Mouse (Mus musculus) urinary bladder, adult 2 months (tissue): ENCODE data around the gene Tcf25. TPM values are rescaled to one million over a fixed set of nuclear protein-coding genes. Genes with fewer than 3 reads are reported as not detected.
"Not testable (repeated sequence)": the region's sequence is repeated elsewhere in the genome, so short reads cannot be mapped to it uniquely, and the experiment has no call there.

Source experiments
- DNase-seq: peaks from one replicate; pipeline ENCODE4 v3.0.0; 2022; ENCODE audit warnings: low spot score
- polyA plus RNA-seq: library from polyadenylated mRNA; depleted of rRNA; stranded (reverse); fragments of >200 nt; gene quantifications from 2 replicates; pipeline ENCODE4 v1.2.3, GENCODE M21; 2012; rRNA removed

Gene Tcf25
- polyA plus RNA-seq, 1 experiment: 193 TPM

DNA sequence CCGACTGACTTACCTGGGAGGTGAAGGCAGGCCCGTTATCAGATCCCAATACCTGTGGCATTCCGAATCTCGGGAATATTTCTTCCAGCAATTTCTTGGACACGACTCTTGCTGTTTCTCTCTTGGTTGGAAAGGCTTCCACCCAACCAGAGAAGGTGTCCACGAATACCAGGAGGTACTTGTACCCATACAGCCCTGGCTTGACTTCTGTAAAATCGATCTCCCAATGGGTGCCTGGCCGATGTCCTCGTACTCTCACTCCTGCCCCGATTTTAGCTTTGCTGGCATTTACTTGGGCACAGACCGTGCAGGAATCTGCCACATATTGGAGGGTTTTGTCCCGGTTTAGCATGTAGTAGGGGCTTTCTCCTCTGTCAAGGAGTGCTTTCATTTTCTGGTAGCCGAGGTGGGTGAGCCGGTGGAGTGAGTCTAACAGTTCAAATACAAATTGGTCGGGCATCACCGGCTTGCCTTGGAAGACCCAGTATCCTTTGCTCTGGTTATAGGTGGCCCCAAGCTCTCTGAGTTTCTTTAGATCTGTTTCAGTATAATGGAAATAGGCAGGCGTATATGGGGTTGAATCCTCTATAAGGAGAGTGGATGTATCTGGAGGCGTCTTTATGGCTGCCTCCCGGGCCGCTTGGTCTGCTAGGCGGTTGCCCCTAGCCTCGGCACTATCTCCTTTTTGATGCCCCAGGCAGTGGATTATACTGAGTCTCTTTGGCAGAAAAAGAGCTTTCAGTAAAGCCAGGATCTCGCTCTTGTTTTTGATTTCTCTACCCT lies 55.6 kb downstream of the Tcf25 start:
- DNase-seq: no peak

GRCm38 (mm10) chr8:123429722-123430013 lies 56.1 kb downstream of the Tcf25 start:
- DNase-seq: not testable (repeated sequence)

GRCm38 (mm10) chr8:123430936-123431335 lies 57.4 kb downstream of the Tcf25 start:
- not testable (repeated sequence) for DNase-seq

GRCm38 (mm10) chr8:123431616-123432365 lies 58.2 kb downstream of the Tcf25 start:
- no peak for DNase-seq

DNA sequence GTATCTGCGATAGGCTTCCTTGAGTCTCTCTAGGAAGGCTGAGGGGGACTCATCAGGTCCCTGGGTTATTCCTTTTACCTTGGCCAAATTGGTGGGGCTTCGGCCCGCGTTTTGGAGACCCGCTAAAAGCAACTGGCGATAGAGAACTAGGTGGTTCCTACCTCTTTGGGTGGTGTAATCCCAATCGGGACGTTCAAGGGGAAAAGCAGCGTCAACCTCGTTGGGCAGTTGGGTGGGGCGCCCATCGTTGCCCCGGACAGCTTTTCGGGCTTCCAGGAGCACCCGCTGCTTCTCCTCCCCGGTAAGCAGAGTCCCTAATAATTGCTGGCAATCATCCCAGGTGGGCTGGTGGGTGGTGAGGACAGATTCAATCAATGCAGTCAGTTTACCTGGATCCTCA lies 58.8 kb downstream of the Tcf25 start:
- DNase-seq: no peak

DNA sequence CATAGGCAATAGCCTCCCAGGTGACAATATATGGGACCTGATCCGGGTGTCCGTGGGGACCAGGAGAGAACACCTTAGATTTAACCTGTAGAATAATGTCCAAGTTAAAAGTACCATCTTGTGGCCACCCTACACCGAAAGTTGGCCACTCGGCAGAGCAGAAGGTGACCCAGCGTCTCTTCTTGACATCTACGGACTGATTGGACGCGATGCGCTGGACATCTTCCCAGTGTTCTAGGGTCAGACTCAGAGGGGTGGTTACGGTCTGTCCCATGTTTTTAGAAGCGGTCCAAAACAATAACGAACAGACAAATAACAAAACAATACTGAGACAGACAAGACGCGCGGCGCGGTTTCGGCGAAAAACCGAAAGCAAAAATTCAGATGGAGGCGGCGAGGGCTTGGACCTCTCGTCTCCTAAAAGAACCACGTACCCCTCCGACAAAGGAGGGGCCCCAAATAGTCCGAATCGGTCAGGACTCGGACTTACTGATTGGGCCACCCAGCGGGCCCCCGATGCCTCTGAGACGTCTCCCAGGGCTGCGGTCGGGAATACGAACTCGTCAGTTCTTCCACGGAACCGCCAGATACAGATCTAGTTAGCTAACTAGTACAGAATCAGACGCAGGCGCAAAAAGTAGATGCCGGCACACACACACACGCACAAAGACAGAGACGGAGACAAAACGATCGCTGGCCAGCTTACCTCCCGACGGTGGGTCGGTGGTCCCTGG lies 59.9 kb downstream of the Tcf25 start:
- not testable (repeated sequence) for DNase-seq

DNA sequence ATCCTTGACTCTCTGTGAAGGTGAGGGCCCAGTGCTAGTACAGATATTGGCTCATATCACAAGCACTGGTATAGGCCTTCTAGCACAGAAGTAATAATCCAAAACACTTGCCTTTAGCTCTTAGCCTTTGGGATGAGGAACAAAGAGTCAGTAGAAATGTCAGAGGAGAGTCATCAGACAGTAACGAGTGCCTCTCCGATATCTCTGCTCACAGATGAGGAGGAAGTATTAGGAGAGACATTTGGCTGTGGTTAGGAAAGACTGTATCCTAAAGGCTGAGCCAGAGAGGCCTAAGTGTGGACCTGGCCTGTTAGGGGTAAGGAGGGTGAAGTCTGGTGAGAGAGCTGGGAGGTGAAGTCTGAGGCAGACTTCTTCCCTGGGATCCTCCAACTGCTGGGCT lies 68.2 kb downstream of the Tcf25 start:
- DNase-seq: no peak

DNA sequence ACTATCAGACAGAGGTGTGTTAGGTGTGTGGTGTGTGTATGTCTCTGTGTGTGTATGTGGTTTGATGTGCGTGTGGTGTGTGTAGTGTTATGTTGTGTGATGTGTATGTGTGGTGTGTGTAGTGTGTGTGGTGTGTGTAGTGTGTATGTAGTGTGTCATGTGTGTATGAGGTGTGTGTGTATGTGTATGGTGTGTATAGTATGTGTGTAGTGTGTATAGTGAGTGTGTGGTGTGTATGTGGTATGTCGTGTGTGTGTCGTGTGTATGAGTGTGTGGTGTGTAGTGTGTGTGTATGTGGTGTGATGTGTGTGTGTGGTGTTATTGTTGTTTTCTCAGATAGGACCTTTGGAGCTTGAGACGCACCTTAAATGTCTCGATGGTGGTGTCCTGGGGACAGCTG lies 68.8 kb downstream of the Tcf25 start:
- DNase-seq: no peak

DNA sequence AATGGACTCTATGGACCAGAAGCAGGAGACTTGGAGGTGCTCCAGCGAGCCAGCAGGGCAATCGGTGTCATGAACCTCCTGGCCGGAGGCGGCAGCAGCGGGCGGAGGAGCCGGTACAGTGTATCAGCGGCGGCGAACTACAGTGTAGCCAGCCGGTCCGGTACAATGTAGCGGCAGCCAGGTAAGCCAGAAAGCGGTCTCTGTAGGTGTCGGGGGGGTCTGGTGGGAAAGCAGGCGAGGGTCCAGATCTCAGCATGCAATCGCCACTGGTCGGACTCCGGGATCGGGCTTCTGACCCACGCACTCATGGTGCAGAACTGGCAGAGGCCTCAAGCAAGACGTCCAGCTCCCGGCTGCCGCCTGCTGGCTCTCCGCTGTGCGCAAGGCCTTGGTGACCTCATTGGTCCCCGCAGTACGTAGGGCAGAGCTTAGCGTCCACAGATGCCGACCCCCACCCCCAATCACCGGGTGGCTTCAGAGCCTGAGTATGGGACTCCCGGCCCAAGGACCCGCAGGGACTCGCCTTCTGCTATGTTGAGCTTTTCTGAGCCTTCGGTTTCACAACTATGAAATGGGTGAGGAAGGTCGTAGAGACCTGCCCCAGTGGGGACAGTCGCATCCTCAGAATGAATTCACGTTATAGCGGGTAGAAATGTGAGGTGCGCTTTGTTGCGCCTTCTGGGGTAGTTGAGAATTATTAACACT lies 69.5 kb downstream of the Tcf25 start:
- DNase-seq: peak; percentile 94

DNA sequence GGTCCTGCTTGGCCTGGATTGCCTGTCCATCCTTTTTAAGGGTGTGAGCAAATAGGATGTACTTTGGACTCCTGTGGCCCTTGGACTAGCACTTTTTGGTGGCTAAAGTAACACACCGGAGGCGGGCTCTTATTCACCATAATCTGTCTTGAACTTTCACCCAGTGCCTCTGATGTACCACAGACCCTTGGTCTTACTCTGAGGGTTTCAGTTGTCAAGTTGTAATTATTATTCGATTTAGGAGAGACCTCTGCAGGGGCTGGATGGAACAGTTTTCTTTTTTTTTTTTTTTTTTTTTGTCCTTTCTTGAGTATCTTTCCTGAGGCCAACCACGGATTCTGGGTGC lies 70.0 kb downstream of the Tcf25 start:
- DNase-seq: no peak

DNA sequence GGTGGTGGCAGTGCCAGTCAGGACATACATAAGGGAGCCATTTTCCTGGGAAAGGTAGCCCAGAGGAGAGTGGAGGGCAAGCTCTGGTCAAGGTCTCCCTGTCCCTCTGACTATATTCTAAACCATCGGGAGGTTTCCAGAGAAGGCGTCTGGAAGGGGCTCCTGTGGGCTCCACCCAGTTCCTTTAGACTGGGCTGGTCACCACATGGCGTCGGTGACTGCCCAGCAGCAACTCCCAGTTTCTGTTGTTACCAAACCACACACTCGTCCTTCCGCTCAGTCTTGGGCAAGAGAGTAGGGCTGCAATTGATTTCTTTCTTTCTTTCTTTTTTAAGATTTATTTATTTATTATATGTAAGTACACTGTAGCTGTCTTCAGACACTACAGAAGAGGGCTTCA lies 70.6 kb downstream of the Tcf25 start:
- DNase-seq: no peak

GRCm38 (mm10) chr8:123445981-123446380 lies 72.4 kb downstream of the Tcf25 start:
- DNase-seq: no peak

- no peak for DNase-seq
Observed at GRCm38 (mm10) chr8:123446799-123447198, 73.2 kb downstream of the Tcf25 start.

DNA sequence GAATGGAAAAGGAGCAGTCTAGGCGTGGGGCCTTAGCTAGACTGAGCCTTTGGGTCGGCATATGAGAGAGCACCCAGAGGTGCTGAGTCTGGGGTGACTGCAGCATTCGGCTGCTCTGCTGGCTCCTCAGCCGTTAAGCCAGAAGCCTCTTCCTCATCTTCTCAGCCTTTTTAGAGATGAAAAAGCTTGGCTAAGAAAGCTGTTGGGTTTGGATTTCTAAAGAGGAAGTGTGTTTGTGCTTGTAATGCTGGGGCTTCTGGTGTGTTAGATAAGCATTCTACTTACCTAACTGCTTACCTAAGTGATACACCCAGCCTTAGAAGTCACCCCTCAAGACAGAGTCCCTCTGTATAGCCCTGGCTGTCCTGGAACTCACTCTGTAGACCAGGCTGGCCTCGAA lies 77.2 kb downstream of the Tcf25 start:
- DNase-seq: no peak

DNA sequence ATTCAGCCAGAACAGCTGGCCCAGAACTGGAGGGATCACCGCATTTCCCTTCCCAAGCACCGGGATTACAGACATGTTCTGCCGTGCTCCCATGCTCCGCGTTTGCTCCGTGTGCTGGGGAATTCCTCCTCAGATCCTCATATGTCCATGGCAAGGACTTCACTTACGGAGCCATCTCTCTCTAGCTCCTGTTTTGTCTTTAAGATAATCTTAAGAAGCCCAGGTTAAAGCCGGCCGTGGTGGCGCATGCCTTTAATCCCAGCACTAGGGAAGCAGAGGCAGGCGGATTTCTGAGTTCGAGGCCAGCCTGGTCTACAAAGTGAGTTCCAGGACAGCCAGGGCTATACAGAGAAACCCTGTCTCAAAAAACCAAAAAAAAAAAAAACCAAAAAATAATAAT lies 78.2 kb downstream of the Tcf25 start:
- not testable (repeated sequence) for DNase-seq

- DNase-seq: no peak
Observed at GRCm38 (mm10) chr8:123452149-123452548, 78.6 kb downstream of the Tcf25 start.

DNA sequence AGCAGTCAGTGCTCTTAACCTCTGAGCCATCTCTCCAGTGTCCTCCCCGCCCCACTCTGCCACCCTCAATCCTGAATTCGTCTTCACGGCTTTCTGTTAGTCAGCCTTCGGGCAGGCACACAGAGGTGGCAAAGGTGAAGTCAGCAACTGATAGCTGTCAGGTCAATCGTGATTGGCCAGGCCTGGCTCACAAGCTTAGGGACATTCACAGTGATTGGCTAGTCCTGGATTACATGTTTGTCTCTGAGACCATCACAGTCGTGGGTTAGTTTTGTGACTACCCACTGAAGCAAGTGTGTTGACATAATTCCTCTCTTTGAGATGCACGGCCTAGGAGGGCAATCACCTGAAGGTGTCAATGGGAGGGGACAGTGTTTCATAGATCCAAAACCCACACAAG lies 79.7 kb downstream of the Tcf25 start:
- DNase-seq: no peak

Other genes with a start within 250 kb of the Tcf25 start
- 8.9 and 10.6 TPM in 2 replicates for gene Sult5a1, start 215.4 kb upstream of the Tcf25 start, polyA plus RNA-seq
- gene Dpep1, start 187.5 kb upstream of the Tcf25 start, polyA plus RNA-seq: 56.5 and 73.2 TPM in 2 replicates
- gene Chmp1a, start 161.0 kb upstream of the Tcf25 start, polyA plus RNA-seq: 109 and 119 TPM in 2 replicates
- 2.8 and 4.2 TPM in 2 replicates for gene Spata33, start 160.9 kb upstream of the Tcf25 start, polyA plus RNA-seq
- gene Cdk10, start 148.9 kb upstream of the Tcf25 start, polyA plus RNA-seq: 70.3 and 77.0 TPM in 2 replicates
- 4.3 and 4.8 TPM in 2 replicates for gene Spata2l, start 137.5 kb upstream of the Tcf25 start, polyA plus RNA-seq
- gene Zfp276, start 119.6 kb upstream of the Tcf25 start, polyA plus RNA-seq: 20.6 and 21.3 TPM in 2 replicates
- 30.2 and 36.2 TPM in 2 replicates for gene Vps9d1, start 119.4 kb upstream of the Tcf25 start, polyA plus RNA-seq
- 8.9 and 15.8 TPM in 2 replicates for gene Fanca, start 55.2 kb upstream of the Tcf25 start, polyA plus RNA-seq
- gene Spire2, start 41.0 kb upstream of the Tcf25 start, polyA plus RNA-seq: 4.8 and 5.3 TPM in 2 replicates
- not detected in 2 replicates for gene Mc1r, start 33.4 kb downstream of the Tcf25 start, polyA plus RNA-seq
- gene Tubb3, start 37.7 kb downstream of the Tcf25 start, polyA plus RNA-seq: 3.6 and 3.7 TPM in 2 replicates
- gene Def8, start 49.8 kb downstream of the Tcf25 start, polyA plus RNA-seq: 28.7 and 32.1 TPM in 2 replicates
- gene Afg3l1, start 104.2 kb downstream of the Tcf25 start, polyA plus RNA-seq: 22.3 and 23.5 TPM in 2 replicates
- gene Dbndd1, start 141.7 kb downstream of the Tcf25 start, polyA plus RNA-seq: 1.0 and 1.1 TPM in 2 replicates
- gene Gas8, start 145.1 kb downstream of the Tcf25 start, polyA plus RNA-seq: 19.0 and 20.0 TPM in 2 replicates